Mouse (Mus musculus) thymus, postnatal 0 days (tissue): ENCODE measurements around the gene Dap. TPM values are rescaled to one million over a fixed set of nuclear protein-coding genes. Genes with fewer than 3 reads are reported as not detected.
A peak's percentile ranks its signal among the peaks of the same experiment; 100 is the strongest.

Experiments used
- DNase-seq: peaks from one replicate; pipeline ENCODE4 v3.0.0-alpha.2; 2015; ENCODE audit warnings: low spot score
- polyA plus RNA-seq: library from polyadenylated mRNA; unstranded; fragments of >200 nt; fragmentation: Nextera tagmentation; extraction: Ambion mirVana; gene quantifications from 2 replicates; pipeline ENCODE4 v1.2.1, GENCODE M21; 2015

The Dap gene
- polyA plus RNA-seq, 1 experiment from 2014 or later, result 89.5 TPM

GRCm38 (mm10) chr15:31299258-31299917, 75.3 kb downstream of the Dap start:
- no peak for DNase-seq

DNA sequence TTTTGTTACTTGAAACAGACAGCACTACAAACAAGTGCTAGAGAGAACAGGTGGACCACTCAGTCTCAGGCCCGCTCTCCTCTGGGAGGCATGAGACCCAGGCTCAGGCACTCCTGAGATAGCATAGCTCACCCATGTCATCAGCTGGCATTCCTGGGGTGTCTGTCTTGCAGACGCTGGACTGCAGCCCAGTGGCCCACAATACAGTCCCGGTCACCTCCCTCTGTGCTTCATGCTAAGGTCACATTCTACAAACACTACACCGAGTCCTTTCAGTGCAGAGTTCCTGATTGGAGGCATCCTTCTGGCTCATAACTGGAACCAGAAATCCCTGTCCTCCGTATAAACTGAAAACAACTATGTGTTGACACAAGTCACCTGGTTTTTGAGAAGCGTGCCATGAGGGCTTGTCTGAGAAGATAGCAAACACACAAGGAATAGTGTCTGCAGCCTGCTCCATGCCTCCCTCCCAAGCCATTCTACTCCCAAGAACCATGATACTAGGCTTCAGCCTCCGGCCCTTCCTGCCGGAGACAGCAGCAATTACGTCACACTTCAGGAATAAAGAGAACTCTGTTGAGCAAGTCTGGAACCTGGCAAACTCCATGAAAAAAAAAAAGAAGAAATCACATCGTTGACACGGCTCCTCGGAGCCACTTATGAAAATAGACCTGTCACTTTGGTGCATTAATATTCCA, 78.3 kb downstream of the Dap start:
- DNase-seq, result no peak

- DNase-seq, result no peak
Measured at GRCm38 (mm10) chr15:31304302-31304701, 80.2 kb downstream of the Dap start.

- DNase-seq, result no peak
Measured at GRCm38 (mm10) chr15:31305181-31305580, 81.1 kb downstream of the Dap start.

DNA sequence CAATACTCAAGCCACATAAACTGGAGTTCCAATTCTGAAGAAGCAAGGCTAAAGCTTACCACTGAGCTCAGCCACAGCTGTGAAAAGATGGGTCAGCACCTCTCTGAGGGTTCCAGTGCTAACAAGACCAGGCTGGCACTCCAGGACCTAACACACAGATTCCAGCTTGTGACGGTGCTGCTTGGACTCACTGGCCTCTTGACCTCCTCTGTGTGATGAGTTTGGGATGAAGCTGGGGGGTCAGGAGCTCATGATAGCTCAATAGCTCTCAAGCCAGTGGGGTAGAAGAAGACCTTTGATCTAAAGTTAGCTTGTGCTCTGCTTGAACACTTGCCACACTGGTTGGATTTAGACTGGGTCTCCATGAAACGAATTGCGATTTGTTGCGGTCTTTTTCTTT, 82.6 kb downstream of the Dap start:
- DNase-seq, result no peak

- DNase-seq, result no peak
Measured at GRCm38 (mm10) chr15:31309526-31309925, 85.4 kb downstream of the Dap start.

GRCm38 (mm10) chr15:31312001-31312400, 87.9 kb downstream of the Dap start:
- no peak for DNase-seq

DNA sequence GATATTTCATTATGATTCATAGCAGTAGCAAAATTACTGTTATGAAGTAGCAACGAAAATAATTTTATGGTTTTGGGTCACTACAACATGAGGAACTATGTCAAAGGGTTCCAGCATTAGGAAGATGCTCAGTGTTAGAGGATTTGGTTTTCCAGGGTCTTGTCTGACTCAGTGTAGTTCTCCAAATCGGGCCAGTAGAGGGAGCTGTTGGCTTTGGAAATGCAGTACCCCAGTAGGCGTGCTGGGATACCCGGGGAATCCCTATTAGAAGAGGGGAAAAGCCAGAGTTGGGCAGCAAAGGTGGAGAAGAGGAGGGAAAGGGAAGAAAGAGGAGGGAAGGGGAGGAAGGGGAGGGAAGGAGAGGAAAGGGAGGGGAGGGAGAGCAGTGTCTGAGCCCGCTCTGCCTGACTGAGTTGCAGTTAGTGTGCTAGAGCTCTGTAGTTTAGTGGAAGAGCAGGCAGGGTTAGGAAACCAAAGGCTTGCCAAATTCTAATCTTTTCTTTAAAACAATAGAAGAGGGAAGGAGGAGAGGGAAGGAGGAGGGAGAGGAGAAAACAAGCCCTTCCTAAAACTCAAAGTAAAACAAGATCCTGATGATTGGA, 91.6 kb downstream of the Dap start:
- DNase-seq, result peak; percentile 49

- no peak for DNase-seq
Measured at GRCm38 (mm10) chr15:31317056-31317805, 93.1 kb downstream of the Dap start.

- DNase-seq, result no peak
Measured at GRCm38 (mm10) chr15:31318158-31318955, 94.2 kb downstream of the Dap start.

GRCm38 (mm10) chr15:31319046-31319445, 94.9 kb downstream of the Dap start:
- DNase-seq, result no peak

- DNase-seq, result no peak
Measured at GRCm38 (mm10) chr15:31320598-31321377, 96.7 kb downstream of the Dap start.

GRCm38 (mm10) chr15:31323684-31324083, 99.6 kb downstream of the Dap start:
- no peak for DNase-seq

Other genes starting within 250 kb of the Dap start
- gene Ankrd33b, start 143.4 kb downstream of the Dap start, polyA plus RNA-seq, result 10.8 and 11.2 TPM in 2 replicates
- 1.0 and 1.4 TPM in 2 replicates for gene Ropn1l, start 229.4 kb downstream of the Dap start, polyA plus RNA-seq